Mouse (Mus musculus): ENCODE results near the gene Optn.

DNA sequence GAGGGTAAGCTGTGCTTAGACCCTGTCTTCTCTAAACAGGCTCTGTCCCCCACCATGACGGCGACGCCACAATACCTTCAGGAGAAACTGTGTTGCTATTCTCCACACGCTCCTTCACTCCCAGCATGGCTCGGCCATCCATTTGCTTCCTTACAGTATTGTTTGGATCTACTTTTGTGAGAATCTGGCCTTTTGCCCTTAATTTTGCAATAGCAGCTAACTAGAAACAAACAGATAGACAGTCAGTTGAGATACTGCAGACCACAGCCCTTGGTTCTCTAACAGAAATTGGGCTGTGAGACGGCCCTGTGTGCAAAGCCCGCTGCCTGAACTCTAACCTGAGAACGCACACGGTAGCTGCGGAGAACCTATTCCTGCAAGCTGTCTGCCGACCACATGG, 68.2 kb downstream of the Optn start:
- TF ChIP-seq POLR2A (IDR thresholded peaks at IDR 0.05; ENCODE audit: borderline replicate concordance, extremely low read depth, low read depth, low read length) (no peak), CTCF (IDR thresholded peaks at IDR 0.05; ENCODE audit: insufficient read depth, low read length) (no peak)
